Mouse (Mus musculus): ENCODE measurements around the gene Icam5.
"Not testable (repeated sequence)": the region's sequence is repeated elsewhere in the genome, so short reads cannot be mapped to it uniquely, and the experiment has no call there.

The Icam5 gene

DNA sequence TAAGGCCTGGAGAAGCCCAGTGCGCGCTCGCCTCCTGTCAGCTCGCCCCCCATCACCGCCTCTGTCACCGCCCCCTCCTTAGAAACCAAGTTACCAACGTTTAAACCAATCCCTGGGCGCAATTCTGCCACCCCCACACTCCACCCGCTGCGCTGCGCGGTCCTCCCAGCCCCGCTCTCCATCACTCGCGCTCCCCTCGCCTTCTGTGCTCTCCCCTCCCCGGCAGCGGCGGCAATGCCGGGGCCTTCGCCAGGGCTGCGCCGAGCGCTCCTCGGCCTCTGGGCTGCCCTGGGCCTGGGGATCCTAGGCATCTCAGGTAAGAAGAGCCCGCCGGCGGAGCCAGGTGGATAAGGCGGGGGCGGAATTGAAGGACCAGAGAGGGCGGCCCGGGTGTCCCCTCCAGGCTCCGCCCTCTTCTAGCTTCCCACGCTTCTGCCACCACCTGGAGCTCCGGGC, at the start of gene Icam5:
Gene Icam5, plus strand, starts transcription at position 178 of the 456 bp plus-strand sequence.
- DNase-seq (ENCODE audit: low read depth): no peak

DNA sequence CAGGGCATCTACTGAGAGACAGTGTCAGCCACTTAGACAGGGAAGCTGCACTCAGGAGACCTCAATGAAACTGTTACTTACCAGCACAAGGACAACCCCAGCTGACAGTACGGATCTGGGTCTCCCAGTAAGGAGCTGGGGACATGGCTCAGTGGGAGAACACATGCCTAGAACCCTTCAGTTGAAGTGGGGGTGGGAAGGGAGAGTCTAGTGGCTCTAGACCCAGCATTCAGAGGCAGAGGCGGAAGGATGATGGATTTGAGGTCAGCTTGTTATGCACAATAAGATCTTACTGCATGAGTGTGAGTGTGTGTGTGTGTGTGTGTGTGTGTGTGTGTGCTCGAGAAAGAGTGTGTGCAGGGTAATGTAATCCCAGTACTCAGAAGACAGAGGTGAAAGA, 49.7 kb upstream of the Icam5 start:
- no peak for DNase-seq (ENCODE audit: low read depth)

DNA sequence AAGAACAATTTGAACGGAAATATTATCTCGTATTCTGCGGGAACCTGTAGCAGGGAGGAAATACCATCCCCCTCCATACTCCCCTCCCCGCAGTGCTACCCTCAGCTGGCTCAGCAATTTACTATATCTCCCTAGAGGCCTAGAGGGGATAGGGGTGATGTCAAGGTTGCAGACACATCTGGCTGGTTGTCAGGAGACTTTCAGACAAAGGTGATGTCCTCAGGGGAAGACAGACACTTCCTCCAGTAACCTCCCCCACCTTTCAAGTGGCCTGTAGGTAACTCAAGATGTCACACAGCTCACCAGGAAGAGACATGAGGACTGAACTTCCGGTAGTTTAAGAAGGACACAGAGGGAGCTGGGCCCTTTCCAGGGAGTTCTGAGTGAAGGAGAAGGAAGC, 48.7 kb upstream of the Icam5 start:
- DNase-seq (ENCODE audit: low read depth): no peak

- DNase-seq (ENCODE audit: low read depth): no peak
Measured at GRCm38 (mm10) chr9:20986952-20987686, 44.8 kb upstream of the Icam5 start.

DNA sequence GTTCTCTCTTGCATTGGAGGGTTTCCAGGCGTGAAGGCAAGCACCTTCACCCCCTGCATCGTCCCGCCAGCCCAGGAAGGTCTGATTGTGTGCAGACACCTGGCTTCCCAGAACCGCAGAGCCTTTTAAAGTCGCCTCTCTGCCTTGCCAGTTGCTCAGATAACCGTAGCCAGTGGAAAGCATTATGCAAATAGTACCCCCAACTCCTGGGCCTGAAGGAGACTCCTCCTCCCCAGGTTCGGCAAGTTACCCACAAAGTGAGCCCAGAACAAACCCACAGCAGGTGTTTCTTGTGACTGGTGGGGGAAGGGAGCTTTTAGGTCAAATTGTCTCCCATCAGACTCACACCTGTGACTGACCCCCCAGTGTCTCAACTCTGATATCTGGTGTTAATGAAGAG, 43.9 kb upstream of the Icam5 start:
- no peak for DNase-seq (ENCODE audit: low read depth)

DNA sequence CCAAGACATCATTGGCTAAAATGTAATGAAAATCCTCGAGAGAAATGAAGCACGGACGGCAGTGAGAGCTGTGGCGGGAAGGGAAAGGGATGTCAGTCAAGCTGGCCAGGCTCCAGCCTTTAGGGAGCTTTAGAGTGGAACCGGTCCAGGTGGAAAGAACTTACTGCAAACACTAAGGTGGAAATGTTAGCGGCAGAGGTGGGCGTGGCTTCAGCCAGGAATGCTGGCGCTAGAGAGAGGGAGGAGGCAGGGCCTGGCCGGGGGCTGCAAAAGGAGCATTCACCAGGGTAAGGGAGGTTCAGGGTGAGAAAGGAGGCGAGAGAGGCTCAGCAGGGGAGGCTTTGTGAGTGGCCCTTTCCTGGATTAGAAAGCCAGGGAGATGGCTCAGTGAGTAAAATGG, 41.0 kb upstream of the Icam5 start:
- no peak for DNase-seq (ENCODE audit: low read depth)

DNA sequence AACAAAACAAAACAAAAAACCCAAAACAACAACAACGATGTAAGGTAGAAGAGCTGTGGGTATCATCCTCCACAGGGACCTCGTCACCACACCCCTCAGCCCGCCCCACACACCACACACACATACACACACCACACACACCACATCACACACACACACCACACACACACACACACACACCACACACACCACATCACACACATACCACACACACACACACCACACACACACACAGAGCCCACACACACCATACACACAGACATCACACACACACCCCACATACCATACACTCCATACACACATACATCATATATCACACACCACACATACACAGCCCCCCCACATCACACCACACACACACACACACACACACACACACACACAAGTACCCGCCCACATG, 40.3 kb upstream of the Icam5 start:
- DNase-seq (ENCODE audit: low read depth): no peak

GRCm38 (mm10) chr9:20993165-20993898, 38.5 kb upstream of the Icam5 start:
- DNase-seq (ENCODE audit: low read depth): no peak

DNA sequence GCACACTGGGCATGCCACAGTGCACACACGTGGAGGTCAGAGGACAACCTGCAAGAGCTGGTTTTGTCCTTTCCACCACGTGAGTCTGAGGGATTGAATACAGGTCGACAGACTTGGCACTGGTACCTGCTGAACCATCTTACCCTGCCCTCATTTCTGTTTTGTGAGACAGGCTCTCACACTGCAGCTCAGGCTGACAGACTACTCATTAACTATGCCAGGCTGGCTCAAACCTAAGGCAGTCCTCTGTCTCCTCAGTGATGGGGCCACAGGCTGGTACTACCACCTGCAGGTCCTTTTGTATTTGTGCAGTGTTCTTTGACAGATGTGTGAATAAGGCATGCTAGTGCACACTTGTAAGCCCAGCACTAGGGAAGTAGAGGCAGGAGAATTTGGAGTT, 36.8 kb upstream of the Icam5 start:
- no peak for DNase-seq (ENCODE audit: low read depth)

GRCm38 (mm10) chr9:20997065-20997464, 34.8 kb upstream of the Icam5 start:
- DNase-seq (ENCODE audit: low read depth): no peak

GRCm38 (mm10) chr9:20998337-20998736, 33.5 kb upstream of the Icam5 start:
- DNase-seq (ENCODE audit: low read depth): not testable (repeated sequence)

DNA sequence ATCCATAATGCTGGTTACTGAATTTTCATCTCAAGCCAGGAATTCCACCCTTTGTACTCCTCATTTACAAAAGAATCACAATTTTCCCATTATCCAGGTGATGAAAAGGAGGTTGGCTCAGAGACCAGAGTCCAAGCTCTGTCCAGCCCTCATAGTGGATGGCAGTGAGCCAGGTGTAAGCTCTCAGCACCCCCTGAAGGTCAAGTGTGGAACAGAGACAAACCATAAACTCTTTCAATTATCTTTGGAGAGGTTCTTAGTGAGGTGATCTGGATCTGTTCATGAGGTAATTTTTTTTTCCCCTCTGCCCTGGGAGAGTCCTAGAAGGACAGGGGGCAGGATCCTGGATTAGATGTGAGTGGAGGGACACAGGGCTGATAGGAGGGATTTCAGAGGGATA, 31.1 kb upstream of the Icam5 start:
- no peak for DNase-seq (ENCODE audit: low read depth)

- no peak for DNase-seq (ENCODE audit: low read depth)
Measured at GRCm38 (mm10) chr9:21001651-21002200, 30.1 kb upstream of the Icam5 start.

DNA sequence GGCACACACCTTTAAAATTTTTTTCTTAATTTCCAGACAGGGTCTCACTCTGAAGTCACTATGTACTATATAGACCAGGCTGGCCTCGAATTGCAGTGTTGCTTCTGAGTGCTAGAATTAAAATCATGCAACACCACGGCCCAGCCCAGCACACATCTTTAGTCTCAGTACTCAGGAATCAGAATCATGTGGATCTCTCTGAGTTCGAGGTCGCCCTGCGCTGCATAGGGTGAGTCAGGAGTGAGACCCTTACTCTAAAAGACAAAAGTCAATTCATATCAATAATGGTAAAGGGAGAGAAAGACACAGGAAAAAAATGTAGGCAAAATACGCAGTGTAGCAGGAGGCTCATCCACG, 29.6 kb upstream of the Icam5 start:
- DNase-seq (ENCODE audit: low read depth): no peak

DNA sequence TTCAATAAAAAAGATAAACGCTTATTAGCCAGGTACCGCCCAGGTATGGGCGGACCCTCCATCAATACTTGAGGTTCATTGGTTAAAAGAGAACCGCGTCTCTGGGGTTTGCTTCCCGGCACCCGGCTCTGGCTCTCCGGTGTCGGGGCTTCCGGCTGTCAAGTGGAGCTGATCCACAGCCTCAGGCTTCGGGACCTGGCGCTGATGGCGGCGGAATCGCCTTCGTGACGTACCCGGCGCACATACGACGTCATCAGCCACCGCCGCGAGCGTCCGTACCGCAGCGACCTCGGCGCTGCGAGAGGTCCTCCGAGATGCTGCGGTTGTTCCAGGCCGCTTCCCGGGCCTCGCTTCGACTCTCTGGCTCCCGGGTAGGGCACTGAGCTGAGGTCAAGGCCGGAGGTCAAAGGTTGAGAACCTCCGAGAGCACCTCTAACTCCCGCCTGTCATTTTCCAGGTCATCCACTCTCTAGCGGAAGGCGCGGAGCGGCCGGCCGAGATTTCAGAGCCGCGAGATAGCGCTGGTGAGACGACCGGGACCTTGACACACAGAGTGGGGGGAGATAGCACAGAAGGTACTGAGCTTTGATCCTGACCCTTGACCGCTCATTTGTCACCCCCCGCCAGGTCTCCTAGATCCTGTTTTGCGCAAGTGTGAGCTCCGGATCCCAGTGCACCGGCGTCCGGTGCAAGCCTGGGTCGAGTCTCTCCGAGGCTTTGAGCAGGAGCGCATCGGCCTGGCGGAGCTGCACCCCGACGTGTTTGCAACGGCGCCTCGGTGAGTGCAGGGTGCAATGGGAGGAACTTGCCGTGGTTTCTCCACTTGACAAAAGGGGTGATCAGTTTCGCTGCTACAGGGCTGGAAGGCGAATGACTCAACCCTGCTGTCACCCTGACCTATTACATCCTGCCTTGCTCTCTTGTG, 29.0 kb upstream of the Icam5 start, which contains the start of gene Mrpl4:
Gene Mrpl4, plus strand, starts transcription at position 112 of the 925 bp plus-strand sequence.
- DNase-seq (ENCODE audit: low read depth): peak; percentile 79

GRCm38 (mm10) chr9:21007313-21007952, 24.4 kb upstream of the Icam5 start:
- DNase-seq (ENCODE audit: low read depth): no peak

GRCm38 (mm10) chr9:21008007-21008406, 23.9 kb upstream of the Icam5 start:
- DNase-seq (ENCODE audit: low read depth): no peak

GRCm38 (mm10) chr9:21010362-21010761, 21.5 kb upstream of the Icam5 start:
- no peak for DNase-seq (ENCODE audit: low read depth)

DNA sequence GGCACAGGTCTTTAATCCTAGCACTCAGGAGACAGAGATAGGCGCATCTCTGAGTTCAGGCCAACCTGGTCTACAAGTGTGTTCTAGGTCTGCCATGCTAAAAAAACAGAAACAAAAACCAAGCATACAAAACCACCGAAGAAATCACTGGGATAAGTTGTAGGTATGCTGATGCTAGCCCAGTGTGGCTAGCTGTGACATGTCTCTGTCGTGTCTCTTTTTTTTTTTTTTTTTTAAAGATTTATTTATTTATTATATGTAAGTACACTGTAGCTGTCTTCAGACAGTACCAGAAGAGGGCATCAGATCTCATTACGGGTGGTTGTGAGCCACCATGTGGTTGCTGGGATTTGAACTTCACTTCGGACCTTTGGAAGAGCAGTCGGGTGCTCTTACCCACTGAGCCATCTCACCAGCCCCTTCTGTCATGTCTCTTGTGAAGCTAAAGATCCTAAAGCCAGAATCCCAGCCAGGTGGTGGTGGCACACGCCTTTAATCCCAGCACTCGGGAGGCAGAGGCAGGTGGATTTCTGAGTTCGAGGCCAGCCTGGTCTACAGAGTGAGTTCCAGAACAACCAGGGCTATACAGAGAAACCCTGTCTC, 20.8 kb upstream of the Icam5 start:
- not testable (repeated sequence) for DNase-seq (ENCODE audit: low read depth)

- DNase-seq (ENCODE audit: low read depth): no peak
Measured at GRCm38 (mm10) chr9:21011846-21012312, 20.0 kb upstream of the Icam5 start.

- no peak for DNase-seq (ENCODE audit: low read depth)
Measured at GRCm38 (mm10) chr9:21012368-21012767, 19.5 kb upstream of the Icam5 start.

Data from c-Kit-positive CD71-positive TER-119-negative erythroid progenitor cells, embryonic 14.5 days (primary cell).